Mouse (Mus musculus) induced T-regulatory cell, adult 2 months (primary cell): ENCODE measurements at regions not wholly inside any gene's neighbourhood (a gene's known extent, or its start where the extent isn't known, plus 50 kb on each side); places are given as distances from the start of the nearest gene placed in this dataset.

Experiments
- DNase-seq: peaks from one replicate; pipeline ENCODE4 v3.0.0-alpha.2; 2012; ENCODE audit warnings: low read depth

DNA sequence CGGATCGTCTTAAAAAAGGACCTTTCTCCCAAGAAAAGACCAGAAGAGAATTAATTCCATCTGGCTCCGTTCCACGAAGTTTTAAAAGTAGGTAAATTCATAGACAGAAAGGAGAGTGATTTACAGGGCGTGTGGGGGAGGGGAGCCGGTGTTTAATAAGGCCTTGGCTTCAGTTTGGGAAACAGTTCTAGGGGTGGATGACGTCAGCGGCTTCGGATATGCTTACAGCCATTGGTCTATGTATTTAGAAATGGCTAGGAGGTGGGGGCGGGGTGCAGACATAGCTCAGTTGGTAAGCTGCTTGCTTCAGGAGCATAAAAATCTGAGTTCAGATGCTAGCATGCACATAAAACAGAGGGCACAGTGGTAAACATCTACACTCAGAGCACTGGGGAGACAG is 127.0 kb downstream of the Gadd45g start:
- no peak for DNase-seq

DNA sequence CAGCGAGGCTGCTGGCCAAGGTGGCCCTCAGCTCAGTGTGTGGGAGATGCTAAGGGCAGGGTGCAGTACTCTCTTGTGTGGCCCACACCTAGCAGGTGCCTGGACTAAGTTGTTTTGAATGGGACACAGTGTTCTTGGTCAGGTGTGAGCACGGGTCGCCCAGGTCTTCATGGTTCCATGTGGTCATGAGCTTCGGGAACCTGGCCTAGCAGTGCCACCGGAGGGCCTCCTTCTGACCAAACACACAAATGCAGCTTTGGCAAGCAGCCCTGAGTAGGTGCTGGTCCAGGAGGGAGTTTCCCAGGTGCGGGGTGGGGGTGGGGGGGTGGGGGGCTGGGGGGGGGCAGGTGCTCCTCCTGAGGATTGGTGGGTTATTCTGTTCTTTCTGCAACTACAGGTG is 127.6 kb downstream of the Gadd45g start:
- DNase-seq: no peak

DNA sequence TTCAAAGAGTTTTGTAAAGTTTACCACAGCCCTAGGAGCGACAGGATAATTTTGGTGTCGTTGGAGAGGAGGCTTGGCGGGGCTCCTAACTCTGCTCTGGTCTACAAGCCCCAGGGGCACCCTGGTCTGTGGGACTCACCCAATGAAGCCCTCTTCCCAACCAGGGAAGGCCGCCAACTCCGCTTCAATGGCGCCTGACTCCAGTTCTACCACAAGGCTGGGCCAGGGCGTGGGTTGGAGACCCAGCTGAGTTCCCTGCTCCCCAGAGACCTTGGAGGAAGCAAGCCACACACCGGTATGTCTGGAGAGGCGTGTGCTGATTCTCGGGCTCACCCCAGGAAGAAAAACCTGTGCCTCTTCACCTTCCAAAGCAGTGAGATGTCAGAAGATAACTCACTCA is 128.9 kb downstream of the Gadd45g start:
- DNase-seq: no peak

DNA sequence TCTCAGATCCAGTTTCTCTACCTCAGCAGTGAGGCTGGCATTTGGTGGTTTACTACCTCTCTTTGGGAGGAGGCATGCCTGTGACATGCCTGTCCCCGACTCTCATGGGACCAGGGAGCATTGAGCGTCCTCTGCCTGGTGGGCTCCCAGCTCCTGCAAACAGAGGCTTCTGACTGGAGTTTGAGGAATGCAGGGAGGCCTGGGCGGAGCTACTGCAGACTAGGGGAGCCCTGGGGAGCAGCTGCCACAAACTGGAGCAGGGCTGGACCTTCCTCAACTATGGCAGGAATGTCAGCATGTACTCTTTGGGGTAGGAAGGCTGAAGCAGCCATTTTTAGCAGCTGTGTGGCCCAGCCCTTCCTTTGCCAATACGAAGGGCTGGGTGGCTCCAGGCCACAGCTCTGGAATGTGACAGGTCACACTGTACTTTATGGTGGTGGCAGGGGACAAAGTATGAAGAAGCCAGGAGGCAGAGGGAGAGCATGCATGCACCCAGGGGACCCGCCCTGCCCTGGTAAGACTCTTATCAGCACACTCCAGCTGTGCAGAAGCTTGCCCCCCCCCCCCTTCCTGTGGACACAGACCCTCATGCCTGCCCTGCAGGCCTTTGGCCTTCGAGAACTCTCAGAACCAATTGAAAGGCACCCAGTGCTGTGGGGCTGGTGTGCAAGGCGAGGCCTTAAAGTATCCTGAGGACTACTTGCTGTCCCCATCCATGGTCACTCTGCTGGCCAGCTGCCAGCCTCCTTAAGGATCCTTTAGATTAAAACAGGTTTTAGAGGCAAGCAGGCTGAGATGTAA is 129.5 kb downstream of the Gadd45g start:
- DNase-seq: no peak

DNA sequence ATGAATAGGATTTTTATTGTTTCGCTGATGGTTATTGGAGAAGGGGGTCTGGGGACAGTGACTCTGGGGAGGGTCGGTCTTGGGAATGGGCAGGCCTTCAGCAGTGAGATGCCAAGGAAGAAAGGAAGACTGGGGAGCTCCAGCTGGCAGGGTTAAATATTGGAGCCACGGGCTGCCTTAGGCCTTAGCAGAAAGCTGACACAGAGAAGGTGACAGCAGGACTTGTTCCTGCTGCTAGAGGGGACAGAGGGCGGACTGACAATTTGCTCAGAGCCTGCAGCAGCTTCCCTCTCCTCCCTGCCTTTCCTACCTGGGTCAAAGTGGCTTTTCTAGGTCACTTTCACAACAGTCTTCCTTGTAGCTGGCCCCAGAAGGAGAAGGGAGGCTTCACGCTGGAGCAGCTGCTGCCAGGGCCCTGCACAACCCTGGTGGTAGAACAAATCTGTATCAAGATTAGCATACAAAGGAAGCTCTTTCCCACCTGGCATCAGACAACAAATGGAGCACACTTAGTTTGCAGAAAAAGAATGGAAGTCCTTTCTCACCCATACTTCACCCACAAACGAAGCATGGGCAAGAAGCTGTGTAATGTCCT is 130.2 kb downstream of the Gadd45g start:
- no peak for DNase-seq

DNA sequence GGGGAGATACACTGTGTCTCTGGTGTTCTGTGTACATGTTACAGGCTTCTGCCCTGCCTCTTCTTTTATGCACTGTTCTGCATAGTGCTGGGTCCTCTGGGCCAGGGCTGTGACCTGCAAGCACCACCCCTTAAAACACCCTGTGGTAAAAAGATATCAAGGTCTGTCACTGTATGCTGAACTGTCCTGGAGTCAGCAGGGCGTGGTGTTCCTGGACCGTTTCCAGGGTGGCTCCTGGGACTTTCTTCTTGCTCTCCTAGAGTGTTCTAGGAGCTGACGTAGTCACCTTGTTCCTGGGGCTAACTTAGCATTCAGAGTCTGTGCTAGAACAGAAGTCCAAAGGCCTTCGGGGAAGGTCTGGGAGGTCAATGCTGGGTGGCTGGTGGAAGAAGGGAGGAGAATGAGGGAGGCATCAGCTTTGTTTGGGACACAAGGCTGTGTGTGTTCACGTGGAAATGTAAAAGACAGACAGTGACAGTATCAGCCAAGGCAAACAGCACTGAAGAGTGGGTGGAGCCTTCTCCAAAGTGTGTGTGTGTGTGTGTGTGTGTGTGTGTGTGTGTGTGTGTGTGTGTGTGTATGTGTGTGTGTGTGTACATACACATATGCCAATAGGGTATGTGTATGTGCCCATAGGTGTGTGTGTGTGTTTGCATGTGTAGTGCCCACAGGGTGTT is 133.0 kb downstream of the Gadd45g start:
- no peak for DNase-seq

DNA sequence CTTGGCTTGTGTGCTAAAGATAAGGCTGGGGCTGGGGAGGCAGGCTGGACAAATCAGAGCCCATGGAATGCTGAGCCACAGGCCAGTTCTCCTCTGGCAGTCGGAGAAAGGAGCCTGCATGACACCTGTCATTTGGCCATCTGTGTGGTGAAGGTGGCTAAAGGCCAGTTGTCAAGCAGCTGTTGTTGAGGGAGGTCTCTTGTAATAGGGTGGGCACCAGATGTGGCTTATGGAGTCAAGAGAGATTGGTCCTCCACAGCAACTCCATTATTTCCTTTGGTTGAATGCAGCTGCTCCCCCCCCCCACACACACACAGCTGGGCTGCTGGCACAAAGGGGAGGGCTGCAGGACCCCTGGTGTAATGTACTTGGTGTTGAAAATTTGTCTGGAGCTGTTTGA is 133.9 kb downstream of the Gadd45g start:
- no peak for DNase-seq

DNA sequence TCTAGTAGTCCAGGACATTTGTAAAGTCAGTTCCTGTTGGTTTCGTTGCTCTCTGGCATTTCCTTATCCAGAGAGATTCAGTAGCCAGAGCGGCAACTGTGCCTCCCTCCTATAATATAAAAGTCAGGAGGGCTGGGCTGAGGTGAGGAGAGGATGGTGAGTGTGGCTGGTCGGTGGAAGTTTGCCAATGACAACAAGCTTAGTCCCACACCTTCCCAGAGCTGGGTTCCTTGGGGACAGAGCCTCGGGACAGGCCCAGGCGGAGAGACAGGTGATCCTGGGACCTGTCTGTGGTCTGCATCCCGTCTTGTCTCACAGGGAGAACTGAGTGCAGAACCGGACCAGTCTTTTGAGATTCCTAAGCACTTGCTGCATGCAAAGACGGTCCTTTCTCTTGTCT is 136.5 kb downstream of the Gadd45g start:
- DNase-seq: no peak

DNA sequence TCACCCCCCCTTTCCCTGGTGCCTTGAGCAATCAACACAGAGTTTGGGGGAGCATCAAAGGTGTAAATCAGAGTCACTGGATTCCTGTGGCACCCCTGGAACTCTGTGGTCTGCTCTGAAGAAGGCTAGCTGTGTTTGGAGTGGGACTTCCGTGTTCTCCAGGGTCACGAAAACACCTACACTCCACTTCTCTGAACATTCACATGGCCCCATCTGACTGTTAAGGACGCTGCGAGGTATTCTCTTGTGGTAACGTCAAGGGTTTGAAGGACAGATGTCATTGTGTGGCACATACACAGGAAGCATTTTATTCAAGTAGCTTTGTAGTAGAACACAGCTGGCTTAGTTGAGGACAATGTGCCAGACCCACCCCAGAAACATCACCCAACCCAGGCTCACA is 137.1 kb downstream of the Gadd45g start:
- no peak for DNase-seq

DNA sequence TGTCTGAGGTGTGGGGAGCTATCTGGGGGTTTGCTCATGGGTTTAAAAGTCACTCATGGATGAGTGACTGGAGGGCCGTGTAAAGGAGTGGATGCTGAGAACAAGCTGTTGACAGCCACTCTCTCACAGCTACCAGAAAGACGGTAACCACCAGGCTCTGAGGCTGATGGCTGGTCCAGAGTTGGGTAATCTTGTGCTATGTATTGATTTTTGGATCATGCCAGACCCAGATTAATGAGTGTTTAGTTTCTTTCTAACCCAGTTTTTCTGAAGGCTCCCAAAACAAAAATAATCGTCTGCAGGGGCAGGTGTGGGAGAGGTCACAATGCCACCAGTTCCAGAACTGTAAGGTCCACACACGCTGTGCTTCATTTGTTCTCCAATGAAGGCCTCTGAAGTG is 144.9 kb downstream of the Gadd45g start:
- DNase-seq: no peak

DNA sequence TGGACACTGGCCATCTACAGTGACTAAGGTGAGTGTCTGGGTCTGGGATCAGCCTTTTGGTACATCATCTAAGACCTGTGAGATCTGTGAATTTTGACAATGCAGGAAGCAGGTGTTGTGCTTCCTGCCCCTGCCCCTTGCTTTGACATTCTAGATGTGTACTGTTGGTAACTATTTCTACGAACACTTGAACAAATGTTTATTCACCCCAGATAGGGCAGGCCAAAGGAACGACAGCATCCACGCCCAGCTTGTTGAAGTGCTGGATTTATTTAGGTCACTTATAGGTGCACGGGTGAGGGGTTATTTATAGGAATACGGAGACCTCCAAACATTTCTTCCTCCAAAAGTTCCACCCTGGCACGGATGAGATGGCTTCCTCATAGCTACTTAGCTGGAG is 146.4 kb downstream of the Gadd45g start:
- no peak for DNase-seq

DNA sequence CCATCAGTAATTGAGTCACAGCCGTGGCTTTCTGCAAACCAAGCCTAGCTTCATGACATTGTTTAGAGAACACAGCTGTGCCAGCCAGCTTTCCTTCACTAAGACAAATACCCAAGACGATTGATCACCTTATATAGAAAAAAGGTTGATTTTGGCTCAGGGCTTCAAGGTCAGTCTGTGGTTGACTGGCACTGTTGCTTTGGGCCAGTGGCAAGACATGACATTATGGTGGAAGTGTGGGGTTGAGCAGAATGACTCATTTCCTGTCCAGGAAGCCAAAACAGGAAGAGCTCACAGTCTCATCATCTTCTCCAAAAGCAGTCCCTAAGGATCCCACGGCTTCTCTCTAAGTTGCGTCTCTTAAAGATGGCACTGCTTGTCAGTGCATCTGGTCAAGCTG is 149.7 kb downstream of the Gadd45g start:
- DNase-seq: peak; percentile 62

DNA sequence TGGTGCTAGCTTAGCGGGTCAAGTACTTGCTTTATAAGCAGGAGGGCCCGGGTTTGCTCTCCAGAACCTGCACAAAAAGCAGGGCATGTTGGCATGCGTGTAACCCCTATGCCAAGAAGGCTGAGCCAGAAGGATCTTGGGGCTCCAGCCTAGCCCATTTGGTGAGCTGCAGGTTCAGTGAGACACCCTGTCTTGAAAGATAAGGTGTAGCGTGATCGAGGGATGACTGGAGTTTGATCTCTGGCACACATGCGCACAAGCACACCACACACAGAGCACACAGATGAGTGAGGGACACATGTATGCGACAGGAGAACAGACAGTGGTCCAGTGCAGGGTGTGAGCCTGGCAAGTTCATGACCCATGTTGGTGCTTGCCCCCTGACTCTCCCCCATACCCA is 152.1 kb downstream of the Gadd45g start:
- no peak for DNase-seq

DNA sequence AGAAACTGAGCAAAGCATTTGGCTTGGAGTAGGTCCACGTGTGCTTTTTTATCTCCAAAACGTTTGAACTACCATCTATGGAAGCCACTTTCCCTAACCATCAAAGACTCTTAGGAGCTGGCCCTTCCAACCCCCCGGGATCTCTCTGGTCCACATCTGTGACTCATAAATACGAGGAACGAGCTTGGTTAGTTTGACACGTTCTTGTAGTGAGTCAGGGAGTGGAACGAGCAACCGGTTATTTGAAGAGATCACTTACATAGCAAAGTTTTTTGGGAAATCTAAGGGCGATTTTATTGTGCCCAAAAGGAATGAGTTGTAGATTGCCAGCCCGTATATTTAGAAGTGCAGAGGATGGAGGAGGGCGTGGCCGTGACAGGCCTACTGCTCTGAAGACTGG is 155.3 kb downstream of the Gadd45g start:
- no peak for DNase-seq

DNA sequence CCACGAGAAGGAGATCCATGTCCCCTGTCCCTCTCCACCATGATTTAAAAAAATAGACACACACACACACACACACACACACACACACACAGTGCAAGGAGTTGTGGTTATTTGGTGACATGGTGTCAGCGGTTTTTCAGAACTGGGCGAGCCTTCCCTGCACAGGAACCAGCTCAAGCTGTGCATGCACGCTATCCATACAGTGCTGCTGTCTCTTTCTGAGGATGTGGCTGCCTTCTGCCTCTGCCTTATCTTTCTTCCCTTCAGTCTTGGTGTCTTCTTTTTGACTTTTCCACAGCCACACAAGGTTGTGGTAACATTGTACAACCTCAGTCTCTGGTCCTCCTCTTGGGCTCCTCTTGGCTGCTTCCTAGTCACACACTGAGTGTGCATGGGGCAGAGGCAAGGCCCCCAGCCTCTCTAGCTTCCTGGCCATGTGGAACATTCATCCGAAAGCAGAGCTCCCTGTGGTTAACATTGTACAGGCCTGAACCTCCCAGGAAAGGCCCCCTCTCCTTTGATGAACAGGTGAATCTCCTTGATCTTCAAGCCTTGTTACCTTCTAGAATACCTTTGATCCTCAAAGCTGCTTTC is 157.6 kb downstream of the Gadd45g start:
- peak; percentile 54 for DNase-seq

DNA sequence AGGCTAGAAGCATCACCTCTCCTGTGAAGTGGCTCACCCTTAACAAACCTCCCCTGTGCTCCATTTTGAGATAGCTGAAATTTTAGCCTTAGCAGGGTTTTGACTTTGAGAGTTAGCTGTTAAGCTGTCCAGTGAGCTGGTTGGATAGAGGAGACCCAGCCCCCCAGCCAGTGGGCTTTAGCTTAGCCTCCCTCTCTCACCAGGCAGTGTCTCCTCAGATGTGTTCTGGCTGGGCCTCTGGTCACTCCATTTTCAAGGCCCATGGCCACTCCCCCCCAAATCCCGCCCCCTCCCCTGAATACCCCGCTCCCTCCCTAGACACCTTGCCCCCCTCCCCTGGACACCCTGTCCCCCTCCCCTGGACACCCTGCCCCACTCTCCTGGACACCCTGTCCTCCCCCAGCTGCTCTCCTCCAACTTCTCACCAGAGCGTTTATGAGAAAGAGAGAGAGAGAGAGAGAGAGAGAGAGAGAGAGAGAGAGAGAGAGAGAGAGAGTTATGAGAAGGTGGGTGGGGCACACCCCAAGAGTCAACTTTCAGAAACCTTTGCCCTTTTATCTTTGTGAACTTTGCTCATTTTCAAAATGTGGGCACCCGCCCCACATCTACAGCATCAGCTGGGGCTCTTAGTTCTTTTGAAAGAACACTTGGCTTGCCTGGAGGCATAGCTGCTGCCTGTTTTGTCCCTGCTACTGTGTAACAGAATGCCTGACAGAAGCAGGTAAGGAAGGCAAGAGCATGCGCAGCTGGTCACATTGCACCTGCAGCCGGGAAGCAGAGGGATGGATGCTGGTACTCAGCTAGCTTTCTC is 161.3 kb downstream of the Gadd45g start:
- DNase-seq: peak; percentile 61

DNA sequence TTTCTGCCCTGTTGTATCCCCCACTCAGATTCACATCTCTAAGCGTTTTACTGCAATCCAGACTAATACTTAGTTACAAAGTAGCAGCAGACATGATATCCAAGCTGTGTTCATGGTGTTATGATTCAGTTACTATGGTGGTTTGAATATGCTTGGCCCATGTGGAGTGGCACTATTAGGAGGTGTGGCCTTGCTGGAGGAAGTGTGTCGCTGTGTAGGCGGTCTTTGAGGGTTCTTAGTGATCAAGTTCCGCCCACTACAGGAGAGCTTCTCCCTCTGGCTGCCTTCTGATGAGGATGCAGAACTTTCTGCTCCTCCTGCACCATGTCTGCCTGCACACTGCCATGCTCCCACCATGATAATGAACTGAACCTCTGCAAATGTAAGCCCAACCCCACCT is 162.8 kb downstream of the Gadd45g start:
- DNase-seq: peak; percentile 58

DNA sequence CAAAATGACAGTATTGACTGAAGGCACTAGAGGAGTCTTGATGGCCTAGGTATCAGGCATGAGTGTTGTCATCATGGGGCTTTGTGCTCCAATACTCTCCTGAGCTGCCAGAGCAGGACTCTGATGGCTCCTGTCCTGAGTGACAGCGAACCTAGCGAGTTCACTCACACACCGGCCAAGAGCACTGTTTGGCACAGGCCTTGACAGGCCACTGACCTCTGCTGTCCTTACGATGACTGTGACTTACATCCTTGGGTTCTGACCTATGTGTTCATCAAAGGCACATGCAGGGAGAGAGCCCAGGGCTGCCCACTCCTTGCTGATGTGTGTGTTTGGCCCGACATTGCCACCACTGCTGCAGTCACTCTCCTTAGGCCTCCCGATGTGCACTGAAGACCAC is 163.3 kb downstream of the Gadd45g start:
- no peak for DNase-seq

DNA sequence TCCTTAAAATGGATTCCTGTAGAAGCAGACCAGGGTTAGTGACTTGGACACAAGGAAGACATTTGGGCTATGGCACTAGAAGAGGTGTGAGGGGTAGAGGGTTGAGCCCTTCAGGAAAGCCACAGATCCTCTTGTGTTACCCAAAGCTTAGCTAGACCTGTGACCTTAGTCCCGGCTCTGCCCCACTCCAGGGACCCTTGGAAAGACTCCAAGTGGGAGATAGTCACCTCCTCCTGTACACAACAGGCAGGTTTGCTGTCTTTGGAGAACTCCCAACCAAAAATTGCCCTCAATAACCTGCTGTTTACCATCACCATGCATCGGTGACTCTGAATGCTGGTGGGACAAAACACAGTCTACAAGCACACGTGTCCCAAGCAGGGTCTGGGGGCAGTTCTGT is 164.5 kb downstream of the Gadd45g start:
- no peak for DNase-seq

DNA sequence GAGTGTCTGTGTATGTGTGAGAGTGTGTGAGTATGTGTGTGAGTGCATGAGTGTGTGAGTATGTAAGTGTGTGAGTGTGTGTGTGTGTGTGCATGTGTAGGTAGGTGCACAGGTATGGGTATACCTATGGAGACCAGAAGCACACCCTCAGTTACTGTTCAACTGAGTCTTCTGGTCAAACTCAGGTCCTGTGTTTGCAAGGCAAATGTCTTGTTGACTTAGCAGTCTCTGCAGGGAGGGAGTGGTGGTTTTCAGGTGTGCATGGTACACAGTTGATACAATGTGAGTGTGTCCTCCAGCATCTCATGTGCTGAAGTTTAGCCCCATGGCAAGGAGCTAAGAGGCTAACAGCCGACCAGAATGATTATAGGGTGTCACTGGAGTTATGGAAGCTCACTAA is 166.7 kb downstream of the Gadd45g start:
- no peak for DNase-seq

DNA sequence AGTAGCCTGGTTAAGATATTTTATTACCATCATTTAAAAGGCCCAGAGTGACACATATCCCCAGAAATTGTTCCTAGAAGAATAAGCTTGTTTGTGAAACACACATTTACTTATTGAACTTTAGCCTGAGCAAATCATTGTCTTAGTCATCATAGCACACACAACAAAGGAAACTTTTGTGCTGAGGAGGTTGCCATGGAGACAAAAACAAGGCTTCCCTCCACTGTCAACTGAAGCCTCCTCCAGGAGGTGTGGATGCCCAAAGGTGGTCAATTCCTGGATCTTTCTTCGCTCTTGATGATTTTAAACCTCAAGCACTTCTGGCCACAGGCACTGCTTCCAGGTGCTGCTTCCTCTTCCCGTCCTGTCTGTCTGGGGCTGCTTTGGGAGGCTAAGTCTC is 167.3 kb downstream of the Gadd45g start:
- peak; percentile 59 for DNase-seq

DNA sequence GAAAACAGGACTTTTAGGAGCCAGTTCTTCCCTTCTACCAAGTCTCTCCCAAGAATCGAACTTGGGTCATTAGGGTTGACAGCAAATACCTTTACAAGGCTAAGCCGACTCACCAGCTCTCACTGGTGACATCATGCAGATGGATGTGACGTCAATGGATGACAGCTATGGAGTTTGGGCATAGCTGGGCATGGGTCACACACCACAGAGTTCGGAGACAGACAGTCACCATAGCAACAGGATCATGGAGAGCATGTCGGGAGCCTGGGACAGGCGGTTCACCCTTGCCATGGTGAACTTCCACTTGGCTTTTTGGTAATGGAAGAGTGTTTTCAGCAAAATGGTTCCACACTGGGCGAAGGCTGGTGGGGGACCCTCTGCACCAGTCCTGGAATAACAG is 168.1 kb downstream of the Gadd45g start:
- DNase-seq: no peak
